Mouse (Mus musculus) adrenal gland, adult (tissue): Measurements from ENCODE around the gene Trim47.

Experiments
- DNase-seq, 2 experiments: peaks; one replicate each; pipeline ENCODE4 v3.0.0; 2022 to 2023; ENCODE audit warnings: low spot score in 1 of 2; ENCODE audit not compliant: inconsistent age in 2 of 2

Gene Trim47

GRCm38 (mm10) chr11:116109441-116110081 lies 17.4 kb downstream of the Trim47 start:
- DNase-seq, result peak; percentile 41 to 73

- DNase-seq, result peak; percentile 65 to 80
Measured at GRCm38 (mm10) chr11:116108464-116109137, 18.4 kb downstream of the Trim47 start.

- DNase-seq, result peak in 1 of 2 experiments; percentile 40
Measured at GRCm38 (mm10) chr11:116107777-116108285, 19.2 kb downstream of the Trim47 start.

- DNase-seq, result peak in 1 of 2 experiments; percentile 40
Measured at GRCm38 (mm10) chr11:116106963-116107776, 19.8 kb downstream of the Trim47 start.

- peak in 1 of 2 experiments; percentile 35 for DNase-seq
Measured at GRCm38 (mm10) chr11:116106154-116106962, 20.7 kb downstream of the Trim47 start.

GRCm38 (mm10) chr11:116105065-116105464 lies 21.9 kb downstream of the Trim47 start:
- DNase-seq, result no peak

GRCm38 (mm10) chr11:116104006-116104646 lies 22.9 kb downstream of the Trim47 start:
- DNase-seq, result peak; percentile 83 to 91

- peak in 1 of 2 experiments; percentile 76 for DNase-seq
Measured at GRCm38 (mm10) chr11:116103572-116103971, 23.4 kb downstream of the Trim47 start.

GRCm38 (mm10) chr11:116102472-116102871 lies 24.5 kb downstream of the Trim47 start:
- DNase-seq, result no peak

- peak in 1 of 2 experiments; percentile 61 for DNase-seq
Measured at GRCm38 (mm10) chr11:116101931-116102381, 25.1 kb downstream of the Trim47 start.

GRCm38 (mm10) chr11:116100839-116101238 lies 26.2 kb downstream of the Trim47 start:
- no peak for DNase-seq

- DNase-seq, result peak in 1 of 2 experiments; percentile 60
Measured at GRCm38 (mm10) chr11:116100385-116100784, 26.6 kb downstream of the Trim47 start.

GRCm38 (mm10) chr11:116099462-116099861 lies 27.5 kb downstream of the Trim47 start:
- DNase-seq, result peak in 1 of 2 experiments; percentile 34

GRCm38 (mm10) chr11:116098711-116099460 lies 28.1 kb downstream of the Trim47 start:
- DNase-seq, result peak in 1 of 2 experiments; percentile 48

GRCm38 (mm10) chr11:116096213-116097108 lies 30.5 kb downstream of the Trim47 start:
- peak in 1 of 2 experiments; percentile 45 for DNase-seq

GRCm38 (mm10) chr11:116095573-116095972 lies 31.4 kb downstream of the Trim47 start:
- DNase-seq, result peak; percentile 73 to 91

GRCm38 (mm10) chr11:116093771-116094565 lies 33.0 kb downstream of the Trim47 start:
- peak in 1 of 2 experiments; percentile 82 for DNase-seq
